ENCODE assay signal across 8 mouse cellular contexts in genomic region chr4:86911576-86912341, GRCm38 (mm10). TPM values are rescaled to one million over a fixed set of nuclear protein-coding genes. Genes with fewer than 3 reads are reported as not detected.
DNase-seq lines count a peak whose midpoint lies in the region; ATAC-seq lines count a peak whose summit lies in the region.

No protein-coding gene starts in this region.

- no peaks in the 10 kb centered on the region for H3K9me3 ChIP-seq in heart, embryonic 13.5 days

- no peak overlapping the region for H3K4me3 ChIP-seq in heart, embryonic 13.5 days

- H3K9ac ChIP-seq in heart, embryonic 13.5 days, result no peak overlapping the region

- peaks cover 34% of the 10 kb centered on the region for H3K36me3 ChIP-seq in heart, embryonic 13.5 days

- H3K27ac ChIP-seq in heart, embryonic 13.5 days (replicated peaks), result peak overlapping the region; percentile 21

- no peak for ATAC-seq in heart, embryonic 13.5 days (ENCODE audit: extremely low read depth, insufficient number of reproducible peaks, low FRiP score, low TSS enrichment)
- peak; percentile 39; the same call in 1 of the 2 replicates for ATAC-seq in megakaryocyte progenitor cell, adult 5-6 weeks (replicated peaks; ENCODE audit: poor library complexity)
- no peak for ATAC-seq in frontal cortex, adult (ENCODE audit: low TSS enrichment)
- no peak for ATAC-seq in erythroid progenitor cell, adult 5-6 weeks (replicated peaks; ENCODE audit: low FRiP score, poor library complexity, severe bottlenecking)

- peak; percentile 27 for DNase-seq in kidney, postnatal 10 days
- DNase-seq in kidney, postnatal 36 days, result no peak
- peak; percentile 96 for DNase-seq in ZHBTc4 (ENCODE audit: low read depth, low spot score)
- no peak for DNase-seq in ovary, postnatal 10 days (ENCODE audit: low spot score)

- 25% methylated on average over 18 of the region's 18 CpGs for WGBS in heart, embryonic 13.5 days

- no peak overlapping the region; the same call in 1 of the 2 replicates for H3K4me2 ChIP-seq in heart, embryonic 13.5 days

- peaks cover 14% of the 10 kb centered on the region for H3K4me1 ChIP-seq in heart, embryonic 13.5 days

- no peaks in the 10 kb centered on the region for H3K27me3 ChIP-seq in heart, embryonic 13.5 days (replicated peaks)

RNA-seq across cellular contexts. Expression of gene Acer2, which starts 37.6 kb away (rescaled TPM):
- polyA plus RNA-seq in heart, embryonic 13.5 days (2015; fragmentation: Nextera tagmentation; extraction: Ambion mirVana), result 28.3 and 31.4 TPM in 2 replicates
- 0.84 and 2.2 TPM in 2 replicates for total RNA-seq in megakaryocyte progenitor cell, adult 5-6 weeks (2015)
- 1.1 and 2.5 TPM in 2 replicates for total RNA-seq in megakaryocyte progenitor cell, adult 5-6 weeks (2017)
- total RNA-seq in erythroid progenitor cell, adult 5-6 weeks (2015; ENCODE audit: low replicate concordance), result 1.4 TPM in 1 of 2 replicates, not detected in the other
- total RNA-seq in erythroid progenitor cell, adult 5-6 weeks (2017; ENCODE audit: low replicate concordance), result 0.68 TPM in 1 of 2 replicates, not detected in the other

RNA-seq across cellular contexts. Expression of gene Rps6, which starts 54.5 kb away (rescaled TPM):
- 468 and 507 TPM in 2 replicates for polyA plus RNA-seq in heart, embryonic 13.5 days (2015; fragmentation: Nextera tagmentation; extraction: Ambion mirVana)
- total RNA-seq in megakaryocyte progenitor cell, adult 5-6 weeks (2015), result 4,597 and 4,652 TPM in 2 replicates
- total RNA-seq in megakaryocyte progenitor cell, adult 5-6 weeks (2017), result 1,552 and 1,647 TPM in 2 replicates
- total RNA-seq in erythroid progenitor cell, adult 5-6 weeks (2015; ENCODE audit: low replicate concordance), result 1,192 and 1,255 TPM in 2 replicates
- 229 and 382 TPM in 2 replicates for total RNA-seq in erythroid progenitor cell, adult 5-6 weeks (2017; ENCODE audit: low replicate concordance)

Comparison
In these comparisons a context has a peak if more than half of its experiments do, and no peak if none do; other contexts are left out.
1. DNase-seq: peak in kidney, postnatal 10 days (single experiment) and ZHBTc4 (single experiment); none in kidney, postnatal 36 days (0 of 2) and ovary, postnatal 10 days (single experiment).